Mouse (Mus musculus): ENCODE results near the gene Myoz2. TPM values are rescaled to one million over a fixed set of nuclear protein-coding genes. Genes with fewer than 3 reads are reported as not detected.

Gene Myoz2
- polyA plus RNA-seq (2014; fragmentation: Nextera tagmentation; extraction: Ambion mirVana), result 0.62 and 0.95 TPM in 2 replicates

DNA sequence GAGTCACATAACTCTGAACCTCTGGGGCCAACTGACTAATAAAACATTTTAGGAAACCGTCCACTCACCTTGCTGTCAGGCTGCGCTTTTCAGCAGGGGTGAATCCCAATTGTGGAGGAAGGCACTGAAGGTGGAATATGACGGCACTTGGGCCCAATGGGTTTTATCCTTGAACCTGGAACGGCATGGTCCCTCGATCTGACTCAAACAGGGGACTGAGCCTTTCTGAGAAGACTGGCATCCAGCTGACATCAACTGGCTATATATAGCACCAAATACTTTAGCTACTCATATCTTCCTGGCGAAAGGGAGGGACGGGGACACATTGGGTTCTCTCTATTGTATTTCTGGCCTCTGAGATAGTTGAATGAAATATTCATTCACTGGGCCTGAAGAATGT lies at the start of gene Myoz2:
Gene Myoz2, minus strand, starts transcription at position 264 of the 400 bp plus-strand sequence.
- DNase-seq (ENCODE audit: low spot score) (no peak), ATAC-seq (ENCODE audit: low FRiP score) (no peak)
- H3K27ac ChIP-seq (ENCODE audit: low read depth, low read length), result no peak within 1 kb of the TSS
- no peak within 1 kb of the TSS for H3K4me2 ChIP-seq (replicated peaks; ENCODE audit: low read depth, low read length)
- no peaks in the 10 kb centered on the region for H3K4me1 ChIP-seq (replicated peaks; ENCODE audit: control insufficient read depth, insufficient read depth, low read length)
- no peak within 1 kb of the TSS for H3K9ac ChIP-seq (ENCODE audit: low read depth, low read length)
- H3K36me3 ChIP-seq (ENCODE audit: control insufficient read depth, insufficient read depth, low read length), result no peaks in the 10 kb centered on the region
- H3K9me3 ChIP-seq (ENCODE audit: control insufficient read depth, low read length), result no peaks in the 10 kb centered on the region
- H3K27me3 ChIP-seq (ENCODE audit: control insufficient read depth, insufficient read depth, low read length), result no peaks in the 10 kb centered on the region
- H3K4me3 ChIP-seq (ENCODE audit: low read depth, low read length), result no peak within 1 kb of the TSS
- 91% methylated on average over 7 of the region's 7 CpGs for WGBS

DNA sequence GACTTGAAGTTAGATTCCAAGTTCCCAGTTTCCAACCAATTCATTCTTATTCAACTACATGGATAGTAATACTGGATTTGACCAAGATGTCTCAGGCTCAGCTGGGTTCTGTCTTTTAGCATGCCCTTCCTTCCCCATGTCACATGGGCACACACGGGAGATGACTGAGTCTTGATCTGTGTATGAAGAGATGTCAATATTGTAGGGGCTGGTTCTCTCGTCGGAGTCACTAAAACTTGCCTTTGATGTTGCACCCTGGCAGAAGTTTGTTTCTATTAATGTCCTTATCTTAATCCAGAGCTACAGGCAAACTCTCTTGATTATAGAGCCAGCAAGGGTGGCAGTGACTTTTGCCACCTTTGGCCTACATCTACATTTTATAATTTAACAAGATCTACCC lies 46.9 kb upstream of the Myoz2 start:
- no peaks in the 10 kb centered on the region for H3K36me3 ChIP-seq (ENCODE audit: control insufficient read depth, insufficient read depth, low read length)
- ATAC-seq (ENCODE audit: low FRiP score), result no peak
- DNase-seq (ENCODE audit: low spot score), result no peak
- H3K4me1 ChIP-seq (replicated peaks; ENCODE audit: control insufficient read depth, insufficient read depth, low read length), result no peaks in the 10 kb centered on the region
- WGBS, result 90% methylated on average over 3 of the region's 3 CpGs
- no peak overlapping the region for H3K4me3 ChIP-seq (ENCODE audit: low read depth, low read length)
- no peak overlapping the region for H3K9ac ChIP-seq (ENCODE audit: low read depth, low read length)
- no peak overlapping the region for H3K27ac ChIP-seq (ENCODE audit: low read depth, low read length)
- H3K27me3 ChIP-seq (ENCODE audit: control insufficient read depth, insufficient read depth, low read length), result no peaks in the 10 kb centered on the region
- H3K9me3 ChIP-seq (ENCODE audit: control insufficient read depth, low read length), result no peaks in the 10 kb centered on the region
- H3K4me2 ChIP-seq (replicated peaks; ENCODE audit: low read depth, low read length), result no peak overlapping the region

DNA sequence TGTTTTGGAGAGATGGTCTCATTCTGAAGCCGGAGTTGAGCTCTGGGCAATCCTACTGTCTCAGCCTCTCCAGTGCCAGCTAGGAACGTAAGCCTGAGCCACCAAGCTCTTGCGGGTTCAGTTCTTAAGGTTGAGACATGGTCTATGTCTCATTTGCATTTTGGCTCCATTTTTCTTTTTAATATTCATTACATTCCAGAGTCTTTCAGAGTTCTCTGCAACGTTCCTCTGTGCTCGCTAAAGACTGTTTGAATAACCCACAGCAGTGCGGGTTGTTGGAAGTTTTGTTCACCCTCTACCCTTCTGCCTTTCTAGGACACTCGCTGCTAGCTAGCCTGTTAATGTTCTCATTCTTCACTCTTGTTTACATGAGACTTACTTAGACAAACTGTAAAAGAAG lies 46.1 kb upstream of the Myoz2 start:
- H3K27me3 ChIP-seq (ENCODE audit: control insufficient read depth, insufficient read depth, low read length), result no peaks in the 10 kb centered on the region
- ATAC-seq (ENCODE audit: low FRiP score) (no peak), DNase-seq (ENCODE audit: low spot score) (no peak)
- H3K9ac ChIP-seq (ENCODE audit: low read depth, low read length), result no peak overlapping the region
- no peaks in the 10 kb centered on the region for H3K36me3 ChIP-seq (ENCODE audit: control insufficient read depth, insufficient read depth, low read length)
- no peaks in the 10 kb centered on the region for H3K9me3 ChIP-seq (ENCODE audit: control insufficient read depth, low read length)
- H3K27ac ChIP-seq (ENCODE audit: low read depth, low read length), result no peak overlapping the region
- H3K4me1 ChIP-seq (replicated peaks; ENCODE audit: control insufficient read depth, insufficient read depth, low read length), result no peaks in the 10 kb centered on the region
- no peak overlapping the region for H3K4me2 ChIP-seq (replicated peaks; ENCODE audit: low read depth, low read length)
- H3K4me3 ChIP-seq (ENCODE audit: low read depth, low read length), result no peak overlapping the region
- 70% methylated on average over 7 of the region's 7 CpGs for WGBS

DNA sequence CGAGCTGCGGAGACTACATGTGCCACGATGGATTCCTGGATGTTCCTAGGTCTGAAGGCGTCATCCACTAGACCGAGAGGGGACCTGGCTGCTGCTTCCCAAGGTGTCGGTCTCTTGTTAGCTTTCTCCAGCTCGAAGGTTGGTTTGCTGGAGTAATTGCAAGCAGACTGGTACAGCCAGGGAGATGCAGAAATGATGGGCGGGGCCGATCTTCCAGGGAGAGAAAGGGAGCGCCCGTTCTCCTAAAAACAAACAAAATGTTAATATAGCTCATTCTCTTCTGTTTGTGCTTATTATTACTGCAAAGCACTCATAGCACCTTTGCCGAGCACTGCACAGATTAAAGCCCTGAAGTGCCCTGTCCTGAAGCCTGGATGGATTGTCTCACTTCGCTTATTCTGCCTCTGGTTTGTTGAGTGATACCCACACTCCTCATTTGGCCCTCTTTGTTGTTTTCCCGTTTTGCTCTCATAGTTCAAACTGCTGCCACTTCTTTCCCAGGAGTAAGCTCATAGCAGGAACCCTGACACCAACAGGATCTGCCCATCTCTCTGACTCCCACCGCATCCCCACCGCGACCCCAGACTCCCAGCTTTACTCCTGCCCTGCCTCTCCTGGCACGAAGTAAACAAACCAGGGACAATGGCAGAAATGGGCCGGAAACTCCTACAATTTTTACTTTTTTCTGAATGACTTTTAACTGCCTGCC lies 45.4 kb upstream of the Myoz2 start:
- DNase-seq (ENCODE audit: low spot score) (no peak), ATAC-seq (ENCODE audit: low FRiP score) (no peak)
- Histone ChIP-seq H3K4me3 (ENCODE audit: low read depth, low read length) (no peak overlapping the region), H3K27ac (ENCODE audit: low read depth, low read length) (no peak overlapping the region), H3K4me2 (replicated peaks; ENCODE audit: low read depth, low read length) (no peak overlapping the region), H3K36me3 (ENCODE audit: control insufficient read depth, insufficient read depth, low read length) (no peaks in the 10 kb centered on the region), H3K27me3 (ENCODE audit: control insufficient read depth, insufficient read depth, low read length) (no peaks in the 10 kb centered on the region), H3K9me3 (ENCODE audit: control insufficient read depth, low read length) (no peaks in the 10 kb centered on the region), H3K9ac (ENCODE audit: low read depth, low read length) (no peak overlapping the region), H3K4me1 (replicated peaks; ENCODE audit: control insufficient read depth, insufficient read depth, low read length) (no peaks in the 10 kb centered on the region)
- WGBS, result 78% methylated on average over 19 of the region's 19 CpGs

DNA sequence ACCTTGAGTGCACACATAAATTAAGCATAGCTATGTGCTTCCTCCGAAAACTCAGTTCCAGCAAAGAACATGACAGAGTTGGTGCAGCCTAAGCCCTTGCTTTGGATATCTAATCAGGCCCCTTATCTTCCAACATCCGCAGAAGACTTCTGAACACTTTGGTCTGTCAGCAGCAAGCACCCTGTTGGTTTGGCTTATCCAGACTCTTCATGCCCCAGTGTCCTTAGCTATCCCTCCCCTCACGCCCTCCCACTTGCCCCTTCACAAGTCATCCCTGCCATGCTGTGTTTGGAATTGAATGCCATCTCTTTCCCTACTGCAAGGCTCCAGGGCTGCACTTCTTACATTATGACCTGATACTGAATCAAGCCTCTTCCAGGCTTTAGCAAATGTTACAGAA lies 40.9 kb upstream of the Myoz2 start:
- Histone ChIP-seq H3K4me2 (replicated peaks; ENCODE audit: low read depth, low read length) (no peak overlapping the region), H3K36me3 (ENCODE audit: control insufficient read depth, insufficient read depth, low read length) (no peaks in the 10 kb centered on the region), H3K27me3 (ENCODE audit: control insufficient read depth, insufficient read depth, low read length) (no peaks in the 10 kb centered on the region), H3K9me3 (ENCODE audit: control insufficient read depth, low read length) (no peaks in the 10 kb centered on the region), H3K27ac (ENCODE audit: low read depth, low read length) (no peak overlapping the region), H3K9ac (ENCODE audit: low read depth, low read length) (no peak overlapping the region), H3K4me3 (ENCODE audit: low read depth, low read length) (no peak overlapping the region), H3K4me1 (replicated peaks; ENCODE audit: control insufficient read depth, insufficient read depth, low read length) (no peaks in the 10 kb centered on the region)
- ATAC-seq (ENCODE audit: low FRiP score) (no peak), DNase-seq (ENCODE audit: low spot score) (no peak)
- 88% methylated on average over 3 of the region's 3 CpGs for WGBS

DNA sequence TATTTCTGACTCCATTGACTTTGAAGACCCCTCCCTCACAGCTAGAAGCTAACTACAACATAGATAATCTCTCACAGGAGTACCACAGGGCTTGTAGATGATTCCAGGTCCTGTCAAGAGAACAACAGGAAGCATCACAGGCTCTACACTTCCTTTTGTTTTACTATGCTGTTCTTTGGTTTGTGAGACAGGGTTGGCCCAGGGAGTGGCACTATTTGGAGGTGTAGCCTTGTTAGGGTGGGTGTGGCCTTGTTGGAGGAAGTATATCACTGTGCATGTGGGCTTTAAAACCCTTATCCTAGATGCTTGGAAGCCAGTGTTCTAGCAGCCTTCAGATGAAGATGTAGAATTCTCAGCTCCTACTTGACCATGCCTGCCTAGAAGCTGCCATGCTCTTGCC lies 40.2 kb upstream of the Myoz2 start:
- no peak overlapping the region for H3K27ac ChIP-seq (ENCODE audit: low read depth, low read length)
- H3K4me2 ChIP-seq (replicated peaks; ENCODE audit: low read depth, low read length), result no peak overlapping the region
- no peaks in the 10 kb centered on the region for H3K27me3 ChIP-seq (ENCODE audit: control insufficient read depth, insufficient read depth, low read length)
- no peaks in the 10 kb centered on the region for H3K36me3 ChIP-seq (ENCODE audit: control insufficient read depth, insufficient read depth, low read length)
- H3K9me3 ChIP-seq (ENCODE audit: control insufficient read depth, low read length), result no peaks in the 10 kb centered on the region
- no peak for ATAC-seq (ENCODE audit: low FRiP score)
- DNase-seq (ENCODE audit: low spot score), result no peak
- H3K4me3 ChIP-seq (ENCODE audit: low read depth, low read length), result no peak overlapping the region
- no peaks in the 10 kb centered on the region for H3K4me1 ChIP-seq (replicated peaks; ENCODE audit: control insufficient read depth, insufficient read depth, low read length)
- H3K9ac ChIP-seq (ENCODE audit: low read depth, low read length), result no peak overlapping the region

DNA sequence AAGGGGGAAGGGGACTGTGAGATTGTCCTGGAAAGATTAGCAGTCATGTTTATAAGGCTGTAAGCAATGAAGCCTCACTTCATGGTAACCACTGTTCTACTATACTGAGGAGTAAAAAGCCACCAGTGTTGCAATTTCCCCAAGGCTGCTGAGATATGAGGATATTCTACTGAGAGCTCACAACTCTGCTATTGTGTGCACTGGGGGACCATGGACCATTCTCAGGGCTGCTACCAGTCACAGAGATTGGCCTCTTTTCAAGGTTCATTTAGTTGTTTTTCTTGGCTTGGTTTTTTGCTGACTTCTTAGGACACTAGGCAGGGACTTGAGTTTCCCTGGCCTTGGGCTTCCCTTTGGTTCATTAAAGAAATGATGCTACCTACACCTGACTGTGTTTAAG lies 38.5 kb upstream of the Myoz2 start:
- Histone ChIP-seq H3K4me3 (ENCODE audit: low read depth, low read length) (no peak overlapping the region), H3K9ac (ENCODE audit: low read depth, low read length) (no peak overlapping the region), H3K36me3 (ENCODE audit: control insufficient read depth, insufficient read depth, low read length) (no peaks in the 10 kb centered on the region), H3K27me3 (ENCODE audit: control insufficient read depth, insufficient read depth, low read length) (no peaks in the 10 kb centered on the region), H3K4me1 (replicated peaks; ENCODE audit: control insufficient read depth, insufficient read depth, low read length) (no peaks in the 10 kb centered on the region), H3K9me3 (ENCODE audit: control insufficient read depth, low read length) (no peaks in the 10 kb centered on the region), H3K4me2 (replicated peaks; ENCODE audit: low read depth, low read length) (no peak overlapping the region), H3K27ac (ENCODE audit: low read depth, low read length) (no peak overlapping the region)
- ATAC-seq (ENCODE audit: low FRiP score) (no peak), DNase-seq (ENCODE audit: low spot score) (no peak)

DNA sequence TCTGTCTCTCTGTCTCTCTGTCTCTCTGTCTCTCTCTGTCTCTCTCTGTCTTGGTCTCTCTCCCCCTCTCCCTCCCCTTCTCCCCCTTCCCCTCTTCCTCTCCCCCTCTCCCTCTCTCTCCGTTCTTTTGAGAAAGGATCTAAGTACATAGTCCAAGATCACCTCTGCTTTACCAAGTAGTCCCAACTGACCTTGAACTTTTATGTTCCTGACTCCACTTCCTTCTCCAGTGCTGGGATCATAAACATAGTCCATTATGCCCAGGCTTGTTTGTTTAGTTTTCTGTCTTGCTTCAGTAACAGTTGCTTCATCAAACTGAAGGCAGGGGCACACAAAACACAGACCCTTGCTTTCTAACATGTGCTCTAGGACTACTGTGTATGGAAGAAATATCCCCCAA lies 37.7 kb upstream of the Myoz2 start:
- ATAC-seq (ENCODE audit: low FRiP score), result no peak
- H3K9me3 ChIP-seq (ENCODE audit: control insufficient read depth, low read length), result no peaks in the 10 kb centered on the region
- WGBS, result no CpG with 5 or more reads among the region's 1 CpGs
- H3K27ac ChIP-seq (ENCODE audit: low read depth, low read length), result no peak overlapping the region
- H3K36me3 ChIP-seq (ENCODE audit: control insufficient read depth, insufficient read depth, low read length), result no peaks in the 10 kb centered on the region
- H3K9ac ChIP-seq (ENCODE audit: low read depth, low read length), result no peak overlapping the region
- H3K4me1 ChIP-seq (replicated peaks; ENCODE audit: control insufficient read depth, insufficient read depth, low read length), result no peaks in the 10 kb centered on the region
- no peak overlapping the region for H3K4me3 ChIP-seq (ENCODE audit: low read depth, low read length)
- H3K27me3 ChIP-seq (ENCODE audit: control insufficient read depth, insufficient read depth, low read length), result no peaks in the 10 kb centered on the region
- no peak for DNase-seq (ENCODE audit: low spot score)
- H3K4me2 ChIP-seq (replicated peaks; ENCODE audit: low read depth, low read length), result no peak overlapping the region

DNA sequence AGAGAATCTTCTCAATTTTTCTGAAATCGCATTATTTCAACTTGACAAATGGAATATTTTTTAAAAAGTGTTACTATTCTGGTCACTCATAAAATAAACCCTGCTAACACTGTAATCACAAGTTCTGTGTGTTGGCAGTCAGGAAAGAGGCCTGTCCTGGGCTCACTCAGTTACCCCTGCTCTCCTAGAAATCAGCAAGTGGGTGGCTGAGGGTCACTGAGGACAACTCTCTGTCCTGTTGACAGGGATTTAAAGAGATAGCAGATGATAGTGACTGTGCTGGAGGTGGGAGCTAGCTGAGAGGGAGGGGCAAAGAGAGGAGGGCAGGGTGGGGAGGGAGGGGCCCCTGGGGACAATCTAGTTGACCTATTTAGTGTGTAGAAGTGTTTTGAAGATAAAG lies 36.2 kb upstream of the Myoz2 start:
- Histone ChIP-seq H3K4me3 (ENCODE audit: low read depth, low read length) (no peak overlapping the region), H3K9me3 (ENCODE audit: control insufficient read depth, low read length) (no peaks in the 10 kb centered on the region), H3K4me1 (replicated peaks; ENCODE audit: control insufficient read depth, insufficient read depth, low read length) (no peaks in the 10 kb centered on the region), H3K27ac (ENCODE audit: low read depth, low read length) (no peak overlapping the region), H3K27me3 (ENCODE audit: control insufficient read depth, insufficient read depth, low read length) (no peaks in the 10 kb centered on the region), H3K4me2 (replicated peaks; ENCODE audit: low read depth, low read length) (no peak overlapping the region), H3K9ac (ENCODE audit: low read depth, low read length) (no peak overlapping the region), H3K36me3 (ENCODE audit: control insufficient read depth, insufficient read depth, low read length) (no peaks in the 10 kb centered on the region)
- no peak for ATAC-seq (ENCODE audit: low FRiP score)
- 93% methylated on average over 1 of the region's 1 CpGs for WGBS
- no peak for DNase-seq (ENCODE audit: low spot score)

Data from hindbrain, embryonic 11.5 days (tissue).